ENCODE assay signal across 19 mouse cellular contexts in genomic region chr4:137438842-137439241, GRCm38 (mm10). TPM values are rescaled to one million over a fixed set of nuclear protein-coding genes. Genes with fewer than 3 reads are reported as not detected.
DNase-seq lines count a peak whose midpoint lies in the region; ATAC-seq and TF ChIP-seq lines count a peak whose summit lies in the region.
"Had no signal": no experiment of that assay in that cellular context is flagged by ENCODE, and none has a peak within 500 bp of the region (broad histone marks: within the 10 kb centered on the region; RNA-seq: fewer than 3 reads in every experiment).

No protein-coding gene starts in this region.

- no peaks in the 10 kb centered on the region; a peak in 1 of 4 replicates for H3K36me3 ChIP-seq in MEL (ENCODE audit: control insufficient read depth in 1 of 2, insufficient read depth in 2 of 2, low read length in 2 of 2)
- no peaks in the 10 kb centered on the region for H3K36me3 ChIP-seq in intestine, postnatal 0 days (ENCODE audit: control insufficient read depth, insufficient read depth)
- H3K36me3 ChIP-seq: embryonic facial prominence, embryonic 15.5 days; hindbrain, embryonic 15.5 days; kidney, embryonic 15.5 days; limb, embryonic 15.5 days had no signal

- no peak for TF ChIP-seq POLR2A in MEL (IDR thresholded peaks at IDR 0.05; ENCODE audit: control insufficient read depth in 1 of 2, insufficient read depth in 1 of 2, low read depth in 1 of 2, low read length in 2 of 2, poor library complexity in 1 of 2)

- TF ChIP-seq RAD21 in MEL (IDR thresholded peaks at IDR 0.05; ENCODE audit: low read depth, low read length), result no peak

- 80% methylated on average over 8 of the region's 8 CpGs for WGBS in intestine, postnatal 0 days

- no peaks in the 10 kb centered on the region for H3K27me3 ChIP-seq in MEL (ENCODE audit: control insufficient read depth in 1 of 2, insufficient read depth in 2 of 2, low read length in 2 of 2)
- no peaks in the 10 kb centered on the region for H3K27me3 ChIP-seq in intestine, postnatal 0 days (replicated peaks; ENCODE audit: control insufficient read depth, insufficient read depth, low read length)
- H3K27me3 ChIP-seq: embryonic facial prominence, embryonic 15.5 days; hindbrain, embryonic 15.5 days; kidney, embryonic 15.5 days; limb, embryonic 15.5 days had no signal

- peak; percentile 36 for ATAC-seq in intestine, postnatal 0 days
- ATAC-seq in megakaryocyte progenitor cell, adult 5-6 weeks (replicated peaks; ENCODE audit: poor library complexity), result peak; percentile 96

- H3K4me1 ChIP-seq in MEL (ENCODE audit: control insufficient read depth in 1 of 2, insufficient read depth in 2 of 2, low read length in 2 of 2), result peaks cover 0 to 5% of the 10 kb centered on the region in 2 experiments; a peak in 1 of 4 replicates
- no peaks in the 10 kb centered on the region for H3K4me1 ChIP-seq in intestine, postnatal 0 days (replicated peaks; ENCODE audit: control insufficient read depth, insufficient read depth, low read length)

- no peak overlapping the region for H3K9ac ChIP-seq in MEL (ENCODE audit: control insufficient read depth, low read depth, low read length, poor library complexity, severe bottlenecking)
- no peak overlapping the region for H3K9ac ChIP-seq in intestine, postnatal 0 days (ENCODE audit: low read depth, low read length)
- H3K9ac ChIP-seq: embryonic facial prominence, embryonic 15.5 days; hindbrain, embryonic 15.5 days; kidney, embryonic 15.5 days; limb, embryonic 15.5 days had no signal

- no peaks in the 10 kb centered on the region for H3K79me2 ChIP-seq in MEL (ENCODE audit: control insufficient read depth, insufficient read depth, low read length, poor library complexity)

- TF ChIP-seq EP300 in MEL (IDR thresholded peaks at IDR 0.05; ENCODE audit: low read depth in 1 of 2, low read length in 2 of 2), result 0 out of 4 replicates have a peak, but pooled peaks of 1 of the 2 experiments have one; percentile 11

- peak; percentile 73 for DNase-seq in MEL (ENCODE audit: low read depth, low spot score)
- DNase-seq in c-Kit-positive CD71-positive TER-119-negative erythroid progenitor cells, embryonic 14.5 days (ENCODE audit: low read depth), result peak; percentile 79
- no peak for DNase-seq in frontal cortex, postnatal 36 days (ENCODE audit: low spot score in 2 of 2)
- no peak for DNase-seq in lung, postnatal 4 days
- no peak for DNase-seq in cerebellum, adult 9-10 months
- DNase-seq: adrenal gland, adult 2 months; spleen, adult 18-20 months had no signal

- TF ChIP-seq CTCF in MEL (IDR thresholded peaks at IDR 0.05 in 2 of 3, conservative IDR thresholded peaks at IDR 0.05 in 1 of 3; ENCODE audit: control insufficient read depth in 1 of 3, insufficient read depth in 1 of 3, low read depth in 2 of 3, low read length in 3 of 3, poor library complexity in 1 of 3, severe bottlenecking in 1 of 3), result no peak
- TF ChIP-seq CTCF in intestine, postnatal 0 days (IDR thresholded peaks at IDR 0.05; ENCODE audit: low read depth), result no peak

- H3K4me3 ChIP-seq in MEL (ENCODE audit: control insufficient read depth in 1 of 2, insufficient read depth in 1 of 2, low read depth in 2 of 2, low read length in 2 of 2), result no peak overlapping the region
- H3K4me3 ChIP-seq in intestine, postnatal 0 days (ENCODE audit: low read depth, low read length), result no peak overlapping the region
- H3K4me3 ChIP-seq: embryonic facial prominence, embryonic 15.5 days; hindbrain, embryonic 15.5 days; kidney, embryonic 15.5 days; limb, embryonic 15.5 days; megakaryocyte, embryonic 14.5 days had no signal

- no peak overlapping the region for H3K4me2 ChIP-seq in intestine, postnatal 0 days (replicated peaks; ENCODE audit: low read depth)
- H3K4me2 ChIP-seq: embryonic facial prominence, embryonic 15.5 days; hindbrain, embryonic 15.5 days; kidney, embryonic 15.5 days; limb, embryonic 15.5 days had no signal

- H3K9me3 ChIP-seq in MEL (replicated peaks; ENCODE audit: insufficient read depth, low read length), result no peaks in the 10 kb centered on the region
- no peaks in the 10 kb centered on the region for H3K9me3 ChIP-seq in intestine, postnatal 0 days (ENCODE audit: control insufficient read depth)
- H3K9me3 ChIP-seq: embryonic facial prominence, embryonic 15.5 days; hindbrain, embryonic 15.5 days; kidney, embryonic 15.5 days; limb, embryonic 15.5 days had no signal

- H3K27ac ChIP-seq in MEL (ENCODE audit: control insufficient read depth, low read depth, low read length), result no peak overlapping the region
- no peak overlapping the region for H3K27ac ChIP-seq in intestine, postnatal 0 days (ENCODE audit: low read depth, low read length)
- H3K27ac ChIP-seq: embryonic facial prominence, embryonic 15.5 days; hindbrain, embryonic 15.5 days; kidney, embryonic 15.5 days; limb, embryonic 15.5 days had no signal

TF ChIP-seq in MEL, 35 proteins besides CTCF, POLR2A, EP300 and RAD21:
- TF ChIP-seq CHD1 (IDR thresholded peaks at IDR 0.05; ENCODE audit: low read depth, low read length) (no peak), TAL1 (IDR thresholded peaks at IDR 0.05; ENCODE audit: low read length) (no peak), BHLHE40 (IDR thresholded peaks at IDR 0.05; ENCODE audit: borderline replicate concordance, low read depth, low read length) (no peak), USF2 (IDR thresholded peaks at IDR 0.05; ENCODE audit: borderline replicate concordance in 1 of 2, insufficient read depth in 1 of 2, low read depth in 1 of 2, low read length in 2 of 2) (no peak), NELFE (IDR thresholded peaks at IDR 0.05; ENCODE audit: low read depth, low read length) (no peak), RCOR1 (IDR thresholded peaks at IDR 0.05; ENCODE audit: low read depth, low read length) (no peak), SMC3 (IDR thresholded peaks at IDR 0.05; ENCODE audit: low read depth, low read length) (no peak), POLR2AphosphoS5 (IDR thresholded peaks at IDR 0.05; ENCODE audit: borderline replicate concordance, low read depth, low read length) (no peak), MXI1 (IDR thresholded peaks at IDR 0.05; ENCODE audit: low read depth, low read length) (no peak), ZNF384 (IDR thresholded peaks at IDR 0.05; ENCODE audit: low read depth, low read length) (no peak), MAX (IDR thresholded peaks at IDR 0.05; ENCODE audit: low read length) (no peak), SIN3A (IDR thresholded peaks at IDR 0.05; ENCODE audit: low read length) (peak; percentile 51; the same call in 1 of the 2 replicates), ZKSCAN1 (IDR thresholded peaks at IDR 0.05; ENCODE audit: low read depth, low read length) (no peak), TCF12 (IDR thresholded peaks at IDR 0.05; ENCODE audit: low read depth, low read length) (no peak), MYC (IDR thresholded peaks at IDR 0.05; ENCODE audit: low read depth, low read length) (no peak), ETS1 (IDR thresholded peaks at IDR 0.05; ENCODE audit: low read depth, low read length) (peak; percentile 70; the same call in 1 of the 2 replicates), KAT2A (conservative IDR thresholded peaks at IDR 0.05; ENCODE audit: low read depth, low read length) (no peak), ELF1 (IDR thresholded peaks at IDR 0.05; ENCODE audit: low read depth, low read length) (no peak), MYB (IDR thresholded peaks at IDR 0.05; ENCODE audit: low read depth, low read length) (no peak), JUND (IDR thresholded peaks at IDR 0.05; ENCODE audit: low read depth, low read length) (no peak), GATA1 (IDR thresholded peaks at IDR 0.05; ENCODE audit: low read depth, low read length) (0 out of 2 replicates have a peak, but pooled peaks have one; percentile 15), GABPA (IDR thresholded peaks at IDR 0.05; ENCODE audit: low read depth, low read length) (no peak), E2F4 (IDR thresholded peaks at IDR 0.05; ENCODE audit: borderline replicate concordance, low read depth, low read length) (no peak)
TF ChIP-seq in MEL: peak in this region for 3.

RNA-seq across cellular contexts. Expression of gene Cela3b, which starts 8.5 kb away (rescaled TPM):
- total RNA-seq in MEL (2012; rRNA removed), result not detected in 2 replicates
- not detected for polyA plus RNA-seq in MEL (2012; ENCODE audit: insufficient read depth in 1 of 2, insufficient read length in 2 of 2, low read depth in 1 of 2, low replicate concordance in 2 of 2, missing spikeins in 1 of 2)
- polyA plus RNA-seq in intestine, postnatal 0 days (2015; fragmentation: Nextera tagmentation; extraction: Ambion mirVana), result 9.1 and 13.6 TPM in 2 replicates
- not detected in 2 replicates for total RNA-seq in megakaryocyte progenitor cell, adult 5-6 weeks (2015)
- not detected in 2 replicates for total RNA-seq in megakaryocyte progenitor cell, adult 5-6 weeks (2017)
- total RNA-seq: adrenal gland, adult 2 months; layer of hippocampus, adult 18-20 months; left cerebral cortex, postnatal 10 days; neutrophil, adult 5-6 weeks had no signal
- polyA plus RNA-seq: embryonic facial prominence, embryonic 15.5 days; hindbrain, embryonic 15.5 days; kidney, embryonic 15.5 days; limb, embryonic 15.5 days; urinary bladder, adult 2 months had no signal

RNA-seq across cellular contexts. Expression of gene 1700013G24Rik, which starts 14.2 kb away (rescaled TPM):
- total RNA-seq in MEL (2012; rRNA removed), result not detected in 2 replicates
- not detected for polyA plus RNA-seq in MEL (2012; ENCODE audit: insufficient read depth in 1 of 2, insufficient read length in 2 of 2, low read depth in 1 of 2, low replicate concordance in 2 of 2, missing spikeins in 1 of 2)
- not detected in 2 replicates for polyA plus RNA-seq in intestine, postnatal 0 days (2015; fragmentation: Nextera tagmentation; extraction: Ambion mirVana)
- total RNA-seq in megakaryocyte progenitor cell, adult 5-6 weeks (2015), result not detected in 2 replicates
- not detected in 2 replicates for total RNA-seq in megakaryocyte progenitor cell, adult 5-6 weeks (2017)
- total RNA-seq: adrenal gland, adult 2 months; layer of hippocampus, adult 18-20 months; left cerebral cortex, postnatal 10 days; neutrophil, adult 5-6 weeks had no signal
- polyA plus RNA-seq: adrenal gland, adult 2 months; embryonic facial prominence, embryonic 15.5 days; heart, embryonic 16.5 days; hindbrain, embryonic 15.5 days; kidney, embryonic 15.5 days; urinary bladder, adult 2 months had no signal

RNA-seq across cellular contexts. Expression of gene Cela3a, which starts 29.3 kb away (rescaled TPM):
- not detected in 2 replicates for total RNA-seq in MEL (2012; rRNA removed)
- polyA plus RNA-seq in MEL (2012; ENCODE audit: insufficient read depth in 1 of 2, insufficient read length in 2 of 2, low read depth in 1 of 2, low replicate concordance in 2 of 2, missing spikeins in 1 of 2), result not detected
- polyA plus RNA-seq in intestine, postnatal 0 days (2015; fragmentation: Nextera tagmentation; extraction: Ambion mirVana), result not detected in 2 replicates
- total RNA-seq in megakaryocyte progenitor cell, adult 5-6 weeks (2015), result not detected in 2 replicates
- not detected in 2 replicates for total RNA-seq in megakaryocyte progenitor cell, adult 5-6 weeks (2017)
- total RNA-seq: adrenal gland, adult 2 months; layer of hippocampus, adult 18-20 months; left cerebral cortex, postnatal 10 days; neutrophil, adult 5-6 weeks had no signal
- polyA plus RNA-seq: adrenal gland, adult 2 months; embryonic facial prominence, embryonic 15.5 days; heart, embryonic 16.5 days; hindbrain, embryonic 15.5 days; kidney, embryonic 15.5 days; limb, embryonic 15.5 days; urinary bladder, adult 2 months had no signal

RNA-seq across cellular contexts. Expression of gene Hspg2, which starts 29.7 kb away (rescaled TPM):
- 0.04 TPM in 1 of 2 replicates, not detected in the other for total RNA-seq in MEL (2012; rRNA removed)
- polyA plus RNA-seq in MEL (2012; ENCODE audit: insufficient read depth in 1 of 2, insufficient read length in 2 of 2, low read depth in 1 of 2, low replicate concordance in 2 of 2, missing spikeins in 1 of 2), result under 1 TPM in 1 of 2 experiments, not detected in 1; 0.04 TPM
- 16.3 and 16.4 TPM in 2 replicates for polyA plus RNA-seq in intestine, postnatal 0 days (2015; fragmentation: Nextera tagmentation; extraction: Ambion mirVana)
- 0.37 TPM in 1 of 2 replicates, not detected in the other for total RNA-seq in megakaryocyte progenitor cell, adult 5-6 weeks (2015)
- total RNA-seq in megakaryocyte progenitor cell, adult 5-6 weeks (2017), result not detected in 2 replicates

Comparison
In these comparisons a context has a peak if more than half of its experiments do, and no peak if none do; other contexts are left out.
1. DNase-seq: peak in MEL (single experiment) and c-Kit-positive CD71-positive TER-119-negative erythroid progenitor cells, embryonic 14.5 days (single experiment); none in frontal cortex, postnatal 36 days (0 of 2), lung, postnatal 4 days (0 of 2) and cerebellum, adult 9-10 months (single experiment).